Mouse (Mus musculus) thymus, postnatal 0 days (tissue): ENCODE measurements at regions not wholly inside any gene's neighbourhood (a gene's known extent, or its start where the extent isn't known, plus 50 kb on each side); places are given as distances from the start of the nearest gene placed in this dataset.

Experiments
- DNase-seq: peaks from one replicate; pipeline ENCODE4 v3.0.0-alpha.2; 2015; ENCODE audit warnings: low spot score

DNA sequence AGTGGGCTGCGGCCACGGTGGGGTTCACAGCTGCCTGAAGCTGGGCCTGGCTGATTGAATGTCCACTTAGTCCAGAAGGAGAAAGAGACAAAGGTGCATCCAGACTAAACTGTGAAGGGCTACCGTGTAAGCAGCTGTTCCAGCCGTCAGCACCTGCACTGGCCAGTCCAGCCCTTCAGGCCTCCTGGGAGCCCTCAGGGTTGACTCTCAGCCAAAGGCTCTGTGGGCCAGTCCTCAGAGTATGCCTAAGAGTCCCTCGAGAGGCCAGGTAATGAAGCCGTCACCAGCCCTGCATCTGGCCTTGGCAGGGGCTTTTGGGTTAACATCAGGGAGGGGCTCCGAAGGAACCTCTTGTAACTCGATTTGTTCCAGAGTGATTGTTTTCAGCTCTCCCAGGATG is 187.4 kb downstream of the Gpd2 start:
- no peak for DNase-seq

DNA sequence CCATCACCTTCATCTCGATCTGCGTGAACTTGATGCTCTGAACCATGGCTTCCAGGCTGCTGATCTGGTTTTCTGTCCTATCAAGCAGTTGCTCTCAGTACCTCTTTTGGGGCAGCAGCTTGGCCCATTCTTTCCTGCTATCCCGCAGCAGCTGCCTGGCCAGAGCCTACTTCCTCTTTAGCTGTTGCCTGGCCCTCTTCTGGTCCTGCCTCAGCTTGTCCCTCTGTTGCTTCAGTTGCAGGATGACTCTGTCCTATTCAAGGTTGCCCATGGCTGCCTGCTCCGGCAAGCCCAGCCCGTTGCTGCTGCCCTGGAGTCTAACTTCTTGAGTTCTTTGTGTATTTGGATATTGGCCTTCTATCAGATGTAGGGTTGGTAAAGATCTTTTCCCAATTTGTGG is 188.0 kb downstream of the Gpd2 start:
- DNase-seq: no peak

DNA sequence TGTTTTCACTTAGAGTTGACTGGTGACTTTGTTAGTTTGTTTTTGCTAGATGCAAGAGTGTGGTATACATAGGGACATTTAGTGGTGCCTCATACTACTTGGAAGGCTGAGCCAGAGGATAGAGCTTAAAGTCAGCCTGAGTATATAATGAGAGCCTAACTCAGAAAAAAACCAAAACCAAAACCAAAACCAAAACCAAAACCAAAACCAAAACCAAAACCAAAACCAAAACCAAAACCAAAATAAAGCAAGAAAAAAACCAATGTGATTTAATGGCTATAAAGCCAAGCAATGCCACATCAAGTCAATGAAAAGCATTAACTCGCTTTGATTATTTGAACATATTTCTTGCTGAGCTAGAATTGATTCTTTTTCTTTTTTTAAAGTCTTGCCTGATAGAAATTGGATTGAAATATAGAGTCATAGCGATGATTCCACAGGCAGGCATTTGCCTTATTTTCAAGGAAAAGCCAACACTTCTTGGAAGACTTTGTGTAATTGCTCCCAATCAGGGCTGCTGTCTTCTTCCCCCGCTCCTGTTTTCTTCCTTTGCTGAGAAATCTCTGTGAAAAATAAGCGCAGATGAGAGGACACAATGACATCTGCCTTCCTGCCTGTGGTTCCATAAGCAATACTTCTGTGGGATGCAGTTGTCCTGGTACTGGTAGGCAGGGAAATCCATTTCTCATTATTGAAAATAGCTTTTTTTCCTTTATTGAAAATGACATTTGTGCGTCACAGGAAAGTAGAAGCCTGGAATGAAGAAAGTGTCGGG is 213.7 kb downstream of the Gpd2 start:
- no peak for DNase-seq

DNA sequence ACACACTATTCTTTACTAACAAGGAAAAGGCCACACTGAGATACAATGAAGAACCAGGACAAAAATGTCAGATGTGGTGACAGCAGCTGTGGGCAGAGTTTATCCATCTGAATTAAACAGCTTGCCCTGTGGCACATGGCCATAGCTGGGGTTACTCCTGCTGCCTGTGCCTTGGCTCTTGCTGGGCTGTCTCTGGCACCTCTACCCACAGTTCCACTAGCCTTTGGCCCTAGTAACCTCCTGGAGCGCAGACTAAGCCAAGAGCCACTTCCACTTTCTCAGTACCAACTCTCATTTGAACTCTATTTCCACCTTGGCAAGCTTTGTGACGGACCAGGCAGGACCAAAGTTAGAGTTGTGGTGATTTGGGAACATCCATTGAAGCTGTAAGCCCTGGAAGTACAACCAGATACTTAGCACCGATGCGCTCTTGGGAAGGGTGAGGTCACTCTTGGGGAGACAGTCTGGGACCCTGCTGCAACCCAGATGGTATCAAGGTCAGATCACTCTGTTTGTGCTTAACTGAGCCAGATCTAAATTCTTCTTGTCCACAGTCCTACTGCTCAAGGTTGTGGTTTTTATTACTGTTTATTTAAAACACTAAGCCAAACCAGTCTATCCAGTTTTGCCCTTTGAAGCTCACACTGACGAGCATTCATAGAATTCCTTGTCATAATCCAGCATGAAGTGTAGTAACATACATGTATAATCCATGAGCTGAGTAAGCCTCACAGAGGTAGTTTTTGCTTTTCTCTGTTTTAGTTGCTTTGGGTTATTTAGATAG is 216.7 kb downstream of the Gpd2 start:
- no peak for DNase-seq

DNA sequence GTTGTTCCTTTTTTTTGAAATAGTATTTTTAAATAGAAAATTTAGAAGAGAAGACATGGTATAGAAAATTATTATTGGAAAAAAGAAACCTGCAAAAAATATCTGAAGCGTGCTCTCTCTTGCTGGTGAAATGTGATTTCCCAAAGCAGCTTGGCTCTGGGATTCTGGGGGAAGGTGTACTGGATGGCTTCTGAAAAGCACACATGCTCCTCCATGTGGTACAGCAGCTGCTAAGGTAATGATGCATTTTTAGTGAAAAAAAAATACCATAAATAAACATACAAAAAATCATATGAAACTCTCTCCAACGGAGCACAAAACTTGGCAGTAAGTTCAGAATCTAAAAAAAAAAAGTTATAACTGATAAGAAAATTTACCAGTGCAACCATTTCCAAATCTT is 222.5 kb downstream of the Gpd2 start:
- DNase-seq: no peak

DNA sequence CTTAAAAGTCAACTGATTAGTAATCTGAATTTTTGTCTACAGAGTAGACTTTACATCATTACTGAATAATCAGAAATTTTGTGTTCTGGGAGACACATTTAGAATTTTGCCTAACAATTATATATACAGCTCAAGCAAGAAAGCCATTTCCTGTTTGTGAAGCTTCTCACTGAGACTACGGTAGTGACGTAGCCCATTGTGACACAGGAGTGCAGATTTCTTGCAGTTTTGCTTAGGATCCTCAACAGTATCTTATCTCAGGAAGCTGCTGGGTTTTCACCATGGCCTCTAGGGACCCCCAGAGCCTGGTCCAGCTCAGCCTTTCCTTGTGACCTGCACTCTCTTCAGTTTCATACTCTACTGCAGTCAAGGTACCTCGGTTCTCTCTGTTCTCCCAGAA is 236.4 kb downstream of the Gpd2 start:
- no peak for DNase-seq

DNA sequence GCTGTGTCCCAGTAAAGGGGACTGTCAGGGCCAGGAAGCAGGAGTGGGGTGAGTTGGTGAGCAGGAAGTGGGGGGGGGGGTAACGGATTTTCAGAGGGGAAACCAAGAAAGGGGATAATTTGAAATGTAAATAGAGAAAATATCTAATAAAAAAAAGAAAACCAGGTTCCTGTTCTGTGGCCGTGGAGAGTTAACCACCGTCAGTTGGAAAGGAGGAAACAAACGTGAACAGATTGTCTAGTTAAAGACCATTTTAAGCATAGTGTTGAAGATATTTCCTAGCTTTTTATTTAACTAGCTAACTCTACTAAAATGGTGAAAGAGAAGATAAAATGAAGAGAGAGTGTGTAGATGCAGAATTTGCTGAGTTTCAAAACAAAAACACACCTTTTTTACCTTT is 254.7 kb downstream of the Gpd2 start:
- DNase-seq: no peak

DNA sequence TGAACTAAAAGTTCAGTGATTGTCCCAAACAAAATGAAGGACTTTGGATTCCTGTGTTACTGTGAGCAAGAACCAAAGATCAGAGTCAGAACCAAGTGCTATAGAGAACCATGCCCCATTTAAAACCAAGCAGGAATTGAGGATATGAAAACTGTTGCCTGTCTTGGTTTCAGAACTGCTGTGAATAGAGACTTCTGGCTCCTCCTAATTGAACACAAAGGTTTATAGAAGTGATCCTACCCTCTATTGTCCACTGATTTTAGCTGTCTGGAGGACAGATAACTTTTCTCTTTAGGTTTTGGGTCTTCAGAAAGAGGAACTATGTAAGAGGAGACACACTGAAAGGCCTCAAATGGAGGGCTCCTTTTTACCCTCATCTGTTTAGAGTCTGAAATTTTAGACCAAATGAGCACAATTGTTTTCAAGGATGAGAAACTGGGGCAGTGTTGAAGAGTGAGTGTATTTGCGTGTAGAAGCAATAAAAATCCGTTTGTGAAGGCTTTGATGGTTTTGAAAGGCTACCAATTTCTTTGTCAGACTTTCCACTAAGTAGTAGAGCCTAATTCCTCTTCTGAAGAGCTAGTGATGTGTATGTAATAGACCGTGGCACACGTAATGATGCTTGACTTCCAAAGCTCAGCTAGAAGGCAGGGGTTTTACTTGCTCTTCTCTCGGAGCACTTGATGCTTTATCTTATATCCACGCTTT is 255.6 kb downstream of the Gpd2 start:
- no peak for DNase-seq

DNA sequence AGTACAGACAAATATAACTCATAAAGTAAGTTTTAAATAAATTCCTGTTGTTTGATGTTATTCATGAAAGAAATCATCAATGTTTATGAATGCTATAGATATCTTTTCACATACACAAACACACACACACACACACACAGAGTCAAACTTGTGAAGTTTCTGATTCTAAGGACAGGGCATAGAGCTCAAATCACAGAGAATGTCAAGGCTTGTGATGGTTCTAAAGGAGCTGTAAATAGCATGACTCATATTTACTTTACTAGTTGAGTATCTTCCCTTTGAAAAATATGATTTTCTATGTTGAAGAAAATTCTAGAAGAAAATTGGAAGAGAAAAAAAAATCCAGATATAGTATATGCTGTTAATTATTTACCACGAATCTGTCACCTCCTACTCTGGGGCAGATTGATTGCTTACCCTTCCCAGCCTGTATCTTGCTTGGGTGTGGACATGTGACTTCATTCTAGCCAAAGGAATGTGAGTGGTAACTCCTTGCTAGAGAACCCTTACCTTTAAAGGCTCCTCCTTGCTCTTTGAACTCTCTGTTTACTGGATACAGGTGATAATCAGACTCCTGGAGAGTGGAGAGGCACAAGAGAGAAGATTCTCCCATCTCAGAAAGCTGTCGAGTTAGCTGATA is 259.0 kb downstream of the Gpd2 start:
- DNase-seq: no peak

DNA sequence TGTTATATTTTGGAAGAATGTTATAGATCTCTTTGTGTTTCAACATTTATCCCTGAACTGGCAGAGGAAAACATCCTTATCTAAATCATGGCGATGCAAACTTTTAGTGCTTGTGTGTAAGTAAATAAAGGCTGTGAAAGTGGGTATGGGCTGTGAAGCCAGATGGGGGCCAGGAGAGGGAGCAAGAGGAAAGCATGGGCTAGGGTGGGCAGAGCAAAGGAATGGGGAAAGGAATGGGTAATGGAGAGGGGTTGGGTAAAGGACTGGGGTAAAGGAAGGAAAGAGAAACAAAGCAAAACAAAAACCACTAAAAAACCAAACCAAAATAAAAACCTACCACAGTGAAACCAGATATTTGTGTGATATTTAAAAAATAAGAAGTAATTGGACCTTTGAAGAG is 260.5 kb downstream of the Gpd2 start:
- no peak for DNase-seq

DNA sequence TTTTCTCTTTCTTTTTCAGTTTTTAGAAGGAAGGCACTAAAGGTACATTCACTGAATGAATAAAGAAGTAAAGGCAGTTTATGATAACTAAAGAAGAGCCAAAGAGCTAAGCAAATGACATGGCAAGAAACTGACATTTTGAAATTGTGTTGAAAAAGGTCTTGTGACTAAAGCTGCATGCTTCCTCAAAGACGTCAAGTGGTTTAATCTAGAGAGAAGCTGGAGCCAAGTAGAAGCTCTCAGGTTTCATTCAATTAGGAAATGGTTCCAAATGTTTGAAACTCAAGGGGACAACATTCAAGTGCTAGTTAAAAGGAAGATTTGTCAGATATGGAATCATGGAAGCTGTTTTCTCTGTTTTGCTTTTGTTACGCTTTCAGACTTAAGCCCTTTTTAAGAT is 267.2 kb downstream of the Gpd2 start:
- DNase-seq: no peak

DNA sequence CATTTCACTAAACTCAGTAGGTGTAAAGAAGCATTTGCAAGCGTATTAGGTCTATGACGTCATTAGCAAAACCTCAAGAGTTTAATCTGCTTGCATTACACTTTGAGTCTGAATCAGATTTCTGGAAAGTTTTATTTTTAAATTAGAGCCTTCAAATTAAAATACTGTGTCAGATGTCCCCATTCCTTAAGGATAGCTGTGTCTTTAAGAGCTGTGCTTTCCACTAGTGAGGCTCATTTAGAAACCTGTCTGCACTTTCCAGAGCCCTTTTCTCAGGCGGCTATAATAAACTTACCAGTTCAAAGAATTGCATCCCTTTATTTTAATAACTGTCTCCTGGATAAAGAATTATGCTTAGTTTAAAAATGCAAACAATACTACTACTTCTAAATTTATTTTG is 285.0 kb downstream of the Gpd2 start:
- no peak for DNase-seq

DNA sequence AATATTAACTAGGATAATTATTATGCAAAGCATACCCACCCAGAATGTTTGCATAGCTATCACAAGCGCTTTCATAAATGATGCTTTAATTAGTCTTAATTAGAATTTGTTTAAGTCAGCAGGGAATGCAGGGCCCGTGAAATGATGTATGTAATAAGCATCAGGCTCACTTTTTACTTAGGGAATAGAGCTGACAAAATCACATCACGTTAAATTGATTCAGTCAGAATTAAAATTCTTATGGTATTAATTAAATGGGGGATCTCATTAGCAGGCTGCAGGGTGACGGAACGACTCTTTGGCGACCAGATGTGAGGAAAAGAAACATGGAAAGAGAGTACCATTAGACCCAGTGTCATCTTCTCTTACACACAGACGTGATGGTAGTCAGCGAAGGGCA is 285.5 kb downstream of the Gpd2 start:
- no peak for DNase-seq

DNA sequence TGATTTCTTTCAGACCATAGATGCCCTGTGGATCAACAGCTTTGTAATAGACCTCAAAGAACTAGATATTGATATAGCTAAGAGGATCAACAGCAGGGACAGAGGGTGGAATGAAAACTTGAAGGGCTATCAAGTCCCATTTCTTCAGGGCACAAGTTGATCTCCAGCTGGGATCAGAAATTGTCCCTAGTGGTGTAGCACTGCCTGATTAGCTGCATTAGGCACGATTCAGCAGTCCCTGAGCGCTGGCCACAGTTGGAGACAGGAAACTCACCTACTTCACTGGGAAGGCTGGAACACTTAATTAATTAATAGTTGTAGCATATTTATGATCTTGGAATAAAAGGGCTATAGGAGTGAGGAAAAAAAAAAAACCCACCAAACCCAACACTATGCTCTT is 290.5 kb downstream of the Gpd2 start:
- no peak for DNase-seq

DNA sequence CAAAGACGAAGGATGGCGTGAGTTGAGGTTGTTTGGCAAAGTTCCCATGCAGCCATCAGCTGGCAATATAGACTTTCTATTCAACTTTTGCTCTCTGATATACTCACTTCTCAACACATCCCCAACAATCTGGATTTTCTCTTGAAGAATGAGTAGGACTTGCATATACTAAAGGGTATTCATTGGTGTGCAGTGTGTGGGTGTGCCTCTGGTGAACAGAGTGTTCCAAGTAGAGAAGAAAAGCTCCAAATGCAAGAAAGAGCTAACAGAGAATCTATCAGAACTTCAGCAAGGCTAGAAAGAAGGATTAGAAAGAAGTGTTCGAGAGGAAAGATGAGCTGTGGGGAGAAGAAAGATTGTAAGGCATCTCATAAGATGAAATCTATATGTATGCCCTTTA is 302.4 kb downstream of the Gpd2 start:
- no peak for DNase-seq

DNA sequence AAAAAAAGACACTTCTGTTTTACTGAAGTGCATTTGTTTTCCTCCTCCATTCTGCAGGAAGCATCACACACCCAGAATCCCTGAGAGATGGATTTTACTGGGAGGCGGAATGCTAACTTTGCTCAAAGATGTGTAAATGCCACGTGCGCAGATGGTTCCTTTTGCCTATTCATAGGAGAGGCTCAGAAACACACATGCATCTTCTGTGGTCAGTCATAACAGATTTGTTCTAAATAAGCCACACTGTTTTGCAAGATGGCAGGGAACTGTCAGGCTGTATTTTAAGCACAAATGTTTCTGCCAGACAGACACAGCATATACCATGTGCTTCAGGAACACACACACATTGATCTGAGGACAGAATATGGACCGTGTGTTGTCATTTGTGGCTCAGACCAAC is 327.8 kb downstream of the Gpd2 start:
- no peak for DNase-seq

DNA sequence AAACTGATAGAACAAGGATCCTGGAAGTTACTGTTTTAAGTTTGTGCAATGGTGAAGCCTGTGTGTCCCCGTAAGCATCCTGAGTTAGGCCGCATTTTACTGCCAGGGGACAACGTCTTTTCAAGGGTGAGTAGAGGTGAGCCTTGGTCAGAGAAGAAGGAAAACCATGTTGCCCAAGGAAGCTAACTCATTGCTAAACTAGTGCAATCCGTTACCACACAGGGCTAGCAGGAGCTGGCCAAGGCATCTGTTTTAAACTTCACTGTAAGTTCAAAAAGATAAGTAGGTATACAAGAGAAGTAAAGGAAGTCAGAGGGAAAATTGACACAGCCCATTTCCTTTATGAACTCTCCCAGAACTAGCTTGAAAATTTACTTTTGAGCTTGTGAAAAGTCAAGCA is 328.7 kb downstream of the Gpd2 start:
- no peak for DNase-seq

DNA sequence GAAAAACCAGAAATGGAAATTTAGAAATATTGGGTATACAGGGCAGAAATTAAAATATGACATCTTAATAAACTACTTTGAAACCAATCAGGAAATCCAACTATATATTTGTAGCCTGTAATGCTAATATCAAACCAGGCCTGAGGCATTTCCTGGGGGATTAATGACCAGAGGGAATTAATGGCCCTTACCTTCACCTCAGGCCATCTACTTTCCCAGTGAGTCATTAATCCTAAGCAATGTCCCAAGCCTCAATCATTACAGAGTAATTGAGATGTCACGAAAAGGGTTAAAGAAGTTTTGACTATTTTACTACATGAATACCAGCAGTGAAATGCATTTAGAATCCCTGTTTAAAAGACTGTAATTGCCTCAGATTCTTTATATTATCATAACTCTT is 329.7 kb downstream of the Gpd2 start:
- no peak for DNase-seq

DNA sequence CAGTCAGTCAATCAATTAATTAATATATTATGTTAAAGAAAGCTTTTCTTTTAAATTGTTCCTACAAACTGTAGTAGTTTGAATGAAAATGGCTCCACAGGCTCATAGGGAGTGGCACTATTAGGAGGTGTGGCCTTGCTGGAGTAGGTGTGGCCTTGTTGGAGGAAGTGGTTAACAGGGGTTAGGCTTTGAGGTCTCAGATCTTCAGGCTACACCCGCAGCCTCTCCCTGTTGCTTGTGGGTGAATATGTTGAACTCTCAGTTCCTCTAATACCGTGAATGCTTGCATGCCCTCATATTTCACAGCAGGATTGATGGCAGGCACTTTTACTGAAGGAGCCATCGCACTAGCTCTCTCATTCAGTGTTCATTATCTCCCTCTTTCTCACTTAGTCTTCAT is 349.6 kb downstream of the Gpd2 start:
- no peak for DNase-seq

DNA sequence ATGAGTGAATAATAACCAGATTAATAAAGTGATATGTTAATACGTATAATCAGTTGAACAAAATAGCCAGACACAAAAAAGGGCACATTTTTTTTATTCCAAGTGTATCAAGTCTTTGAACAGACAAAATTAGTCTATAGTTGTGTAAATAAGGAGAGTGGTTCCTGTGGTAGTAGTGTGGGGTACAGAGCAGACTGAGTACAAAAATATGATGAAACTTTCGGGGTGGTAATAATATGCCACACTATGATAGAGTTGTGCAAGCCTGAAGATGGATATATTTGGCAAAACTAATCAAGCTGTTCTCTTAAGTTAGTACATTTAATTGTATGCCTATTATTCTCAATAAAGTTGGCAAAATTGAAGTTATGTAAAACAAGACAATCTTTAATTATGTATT is 356.1 kb downstream of the Gpd2 start:
- DNase-seq: no peak

DNA sequence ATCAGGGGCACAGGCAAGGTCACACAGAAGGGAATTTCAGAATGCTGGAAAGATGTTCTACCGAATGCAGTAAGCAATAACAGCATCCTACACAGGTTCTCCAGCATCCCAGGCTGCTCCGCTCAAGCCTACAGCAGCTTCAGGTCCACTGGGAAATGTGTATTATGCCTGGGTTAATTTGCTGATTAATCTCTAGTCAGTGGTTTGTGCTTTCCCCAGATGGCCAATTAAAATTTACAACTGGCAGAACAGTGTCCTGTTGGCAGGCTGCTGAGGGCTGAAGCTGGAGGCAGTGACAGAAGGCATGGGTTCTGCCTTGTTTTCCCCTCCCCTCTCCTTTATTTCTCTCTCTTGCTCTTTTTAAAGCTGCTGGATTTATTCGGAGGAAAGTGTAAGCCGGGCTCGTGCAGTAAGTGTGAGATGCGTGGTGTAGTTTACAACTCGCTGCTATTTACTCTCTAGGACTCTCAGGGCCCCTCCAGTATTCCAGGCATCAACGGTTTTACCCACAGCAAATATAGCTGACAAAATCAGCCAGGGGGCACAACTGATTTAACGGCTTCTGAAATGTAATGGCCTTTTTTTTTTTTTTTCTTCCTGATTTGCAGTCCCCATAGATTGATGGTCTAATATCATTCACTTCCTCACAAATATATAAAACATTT is 360.4 kb downstream of the Gpd2 start:
- no peak for DNase-seq

DNA sequence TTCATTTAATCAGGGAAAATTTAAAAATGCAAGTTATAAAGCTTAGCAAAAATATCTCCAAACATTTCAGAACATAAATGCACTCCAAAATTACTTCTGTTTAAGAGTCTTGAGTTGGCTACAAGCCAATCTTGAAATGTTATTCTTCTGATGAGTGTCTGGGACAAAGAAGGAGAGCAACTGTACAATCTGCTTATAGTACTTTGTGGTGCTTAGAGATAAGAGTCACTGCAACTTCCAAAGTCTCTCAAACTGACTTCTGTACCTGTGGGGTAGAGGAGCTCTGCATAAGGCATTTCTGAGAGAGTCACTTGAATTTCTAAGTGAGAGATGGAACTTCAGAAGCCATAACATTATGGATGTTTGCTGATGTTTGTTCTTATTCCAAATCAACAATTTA is 374.2 kb downstream of the Gpd2 start:
- no peak for DNase-seq
